Mouse (Mus musculus): ENCODE measurements around the gene Etfrf1.

The Etfrf1 gene

GRCm38 (mm10) chr6:145226296-145226695 lies 15.4 kb downstream of the Etfrf1 start:
- no peak for DNase-seq (ENCODE audit: low spot score)

GRCm38 (mm10) chr6:145234391-145234790 lies 23.5 kb downstream of the Etfrf1 start:
- DNase-seq (ENCODE audit: low spot score): no peak

- DNase-seq (ENCODE audit: low spot score): no peak
Measured at GRCm38 (mm10) chr6:145235367-145235766, 24.4 kb downstream of the Etfrf1 start.

GRCm38 (mm10) chr6:145237148-145237547 lies 26.2 kb downstream of the Etfrf1 start:
- no peak for DNase-seq (ENCODE audit: low spot score)

GRCm38 (mm10) chr6:145240285-145240684 lies 29.4 kb downstream of the Etfrf1 start:
- no peak for DNase-seq (ENCODE audit: low spot score)

GRCm38 (mm10) chr6:145242521-145242920 lies 31.6 kb downstream of the Etfrf1 start:
- no peak for DNase-seq (ENCODE audit: low spot score)

GRCm38 (mm10) chr6:145246841-145247240 lies 35.9 kb downstream of the Etfrf1 start:
- DNase-seq (ENCODE audit: low spot score): no peak

GRCm38 (mm10) chr6:145247886-145248285 lies 37.0 kb downstream of the Etfrf1 start:
- no peak for DNase-seq (ENCODE audit: low spot score)

- peak; percentile 20 for DNase-seq (ENCODE audit: low spot score)
Measured at GRCm38 (mm10) chr6:145249291-145250184, 38.6 kb downstream of the Etfrf1 start.

GRCm38 (mm10) chr6:145250185-145250791 lies 39.4 kb downstream of the Etfrf1 start, which contains the start of gene Kras:
Kras (minus strand) TSS chr6:145250239.
- DNase-seq (ENCODE audit: low spot score): peak; percentile 82

- peak; percentile 15 for DNase-seq (ENCODE audit: low spot score)
Measured at GRCm38 (mm10) chr6:145250820-145251219, 39.9 kb downstream of the Etfrf1 start.

GRCm38 (mm10) chr6:145255952-145256700 lies 45.2 kb downstream of the Etfrf1 start:
- no peak for DNase-seq (ENCODE audit: low spot score)

- DNase-seq (ENCODE audit: low spot score): no peak
Measured at GRCm38 (mm10) chr6:145256701-145257073, 45.8 kb downstream of the Etfrf1 start.

GRCm38 (mm10) chr6:145262314-145262713 lies 51.4 kb downstream of the Etfrf1 start:
- DNase-seq (ENCODE audit: low spot score): no peak
